ENCODE assay signal across 20 mouse cellular contexts in the genomic region with DNA sequence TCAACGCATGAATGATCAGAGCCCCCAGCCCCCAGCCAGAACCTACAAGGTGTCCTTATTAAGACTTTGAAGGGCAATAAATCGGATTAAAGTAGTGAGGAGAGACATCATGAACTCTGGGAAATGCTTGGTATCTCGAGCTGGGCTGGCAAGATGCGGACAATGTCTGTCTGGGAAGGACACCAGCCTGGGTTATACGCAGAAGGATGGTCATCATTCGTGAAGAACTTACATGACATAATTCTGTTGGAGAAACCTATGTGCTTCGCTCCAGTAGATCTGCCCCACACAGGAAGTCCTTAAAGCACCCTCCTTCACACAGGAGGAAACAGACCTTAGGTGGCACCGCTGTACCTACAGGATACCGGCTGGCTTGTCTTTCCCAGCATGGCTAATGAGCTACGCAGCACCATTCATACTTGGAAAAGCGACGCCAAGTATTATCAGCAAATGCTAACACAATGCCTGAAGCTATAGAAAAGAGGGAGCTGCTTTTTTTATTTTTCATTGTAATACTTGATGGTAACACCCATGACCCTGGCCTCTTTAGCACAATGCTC.
DNase-seq lines count a peak whose midpoint lies in the region; ATAC-seq and TF ChIP-seq lines count a peak whose summit lies in the region.
"Had no signal": no experiment of that assay in that cellular context is flagged by ENCODE, and none has a peak within 500 bp of the region (broad histone marks: within the 10 kb centered on the region; RNA-seq: fewer than 3 reads in every experiment).

No protein-coding gene starts in this region.

- TF ChIP-seq RAD21 in CH12.LX (IDR thresholded peaks at IDR 0.05; ENCODE audit: low read depth, low read length): no peak

- no peak for TF ChIP-seq POLR2A in CH12.LX (IDR thresholded peaks at IDR 0.05; ENCODE audit: low read depth, low read length)
- TF ChIP-seq POLR2A in olfactory bulb, adult 2 months (IDR thresholded peaks at IDR 0.05; ENCODE audit: insufficient read depth, low read depth, low read length): no peak

- TF ChIP-seq EP300 in CH12.LX (IDR thresholded peaks at IDR 0.05; ENCODE audit: low read length): no peak

- H3K27me3 ChIP-seq in heart, embryonic 10.5 days (ENCODE audit: insufficient read depth, poor library complexity, severe bottlenecking): no peaks in the 10 kb centered on the region
- H3K27me3 ChIP-seq in heart, embryonic 11.5 days (ENCODE audit: control insufficient read depth, insufficient read depth, low read length): no peaks in the 10 kb centered on the region
- H3K27me3 ChIP-seq in kidney, embryonic 15.5 days: no peaks in the 10 kb centered on the region
- no peaks in the 10 kb centered on the region for H3K27me3 ChIP-seq in CH12.LX (replicated peaks)
- H3K27me3 ChIP-seq: limb, embryonic 13.5 days; liver, embryonic 13.5 days; lung, embryonic 15.5 days; megakaryocyte, embryonic 14.5 days had no signal

- no peak overlapping the region for H3K4me3 ChIP-seq in heart, embryonic 10.5 days
- no peak overlapping the region for H3K4me3 ChIP-seq in heart, embryonic 11.5 days (ENCODE audit: low read depth, low read length)
- no peak overlapping the region for H3K4me3 ChIP-seq in kidney, embryonic 15.5 days (replicated peaks)
- H3K4me3 ChIP-seq in CH12.LX (replicated peaks in 1 of 3; ENCODE audit: low read depth in 2 of 3, low read length in 2 of 3, poor library complexity in 1 of 3): no peak overlapping the region
- H3K4me3 ChIP-seq in olfactory bulb, adult 2 months (ENCODE audit: insufficient read depth, low read depth, low read length): no peak overlapping the region
- H3K4me3 ChIP-seq: limb, embryonic 13.5 days; liver, embryonic 13.5 days; lung, embryonic 15.5 days; megakaryocyte, embryonic 14.5 days had no signal

- in situ Hi-C loops in CH12.LX (cut with MboI; ENCODE audit: low pct_ligation_motif_present, low pct_unique_long_range_greater_than_20kb, low sequenced_read_pairs): no loop called here

- WGBS in heart, embryonic 10.5 days: 82% methylated on average over 12 of the region's 12 CpGs
- WGBS in heart, embryonic 11.5 days (ENCODE audit: insufficient replicate concordance): 77% methylated on average over 12 of the region's 12 CpGs
- WGBS in kidney, embryonic 15.5 days: 61% methylated on average over 12 of the region's 12 CpGs
- 82% methylated on average over 12 of the region's 12 CpGs for WGBS in olfactory bulb, adult 2 months

- H3K9ac ChIP-seq in heart, embryonic 11.5 days (ENCODE audit: low read depth, low read length): no peak overlapping the region
- no peak overlapping the region for H3K9ac ChIP-seq in kidney, embryonic 15.5 days
- H3K9ac ChIP-seq in CH12.LX (ENCODE audit: insufficient read depth, low read depth): peak overlapping the region; percentile 31; the same call in 1 of the 2 replicates
- H3K9ac ChIP-seq: forebrain, postnatal 0 days; limb, embryonic 13.5 days; liver, embryonic 13.5 days; lung, embryonic 15.5 days had no signal

- peak overlapping the region; percentile 16; the same call in 1 of the 2 replicates for H3K27ac ChIP-seq in heart, embryonic 10.5 days
- no peak overlapping the region for H3K27ac ChIP-seq in heart, embryonic 11.5 days (ENCODE audit: low read depth, low read length)
- 0 out of 2 replicates have a peak overlapping the region, but pooled peaks have one; percentile 25 for H3K27ac ChIP-seq in kidney, embryonic 15.5 days
- H3K27ac ChIP-seq in CH12.LX (ENCODE audit: insufficient read depth, low read depth): peak overlapping the region; percentile 9; the same call in 1 of the 2 replicates
- H3K27ac ChIP-seq in olfactory bulb, adult 2 months (ENCODE audit: insufficient read depth, low read depth, low read length): peak overlapping the region; percentile 5; the same call in 1 of the 2 replicates
- H3K27ac ChIP-seq: limb, embryonic 13.5 days; liver, embryonic 13.5 days had no signal

- ATAC-seq in heart, embryonic 11.5 days (replicated peaks; ENCODE audit: insufficient number of reproducible peaks, low FRiP score, low TSS enrichment): no peak
- no peak for ATAC-seq in kidney, embryonic 15.5 days (replicated peaks; ENCODE audit: low FRiP score)
- ATAC-seq: forebrain, postnatal 0 days had no signal

- peaks cover 58% of the 10 kb centered on the region for H3K4me1 ChIP-seq in heart, embryonic 10.5 days
- peaks cover 31% of the 10 kb centered on the region for H3K4me1 ChIP-seq in heart, embryonic 11.5 days (ENCODE audit: control insufficient read depth, insufficient read depth, low read length)
- H3K4me1 ChIP-seq in kidney, embryonic 15.5 days: peaks cover 57% of the 10 kb centered on the region
- peaks cover 19 to 67% of the 10 kb centered on the region in 2 experiments for H3K4me1 ChIP-seq in CH12.LX (ENCODE audit: control insufficient read depth in 1 of 2, insufficient read depth in 2 of 2)
- peaks cover 18% of the 10 kb centered on the region for H3K4me1 ChIP-seq in olfactory bulb, adult 2 months (ENCODE audit: control insufficient read depth, insufficient read depth, low read length)

- peak; percentile 62 for DNase-seq in heart, embryonic 10.5 days (ENCODE audit: low spot score)
- DNase-seq in kidney, adult 18-20 months: no peak
- no peak for DNase-seq in CH12.LX (ENCODE audit: extremely low read depth)
- DNase-seq in yolk sac, embryonic 10.5 days (ENCODE audit: low spot score): no peak
- DNase-seq: cerebellum, adult 11-12 months; cerebellum, postnatal 10 days; forebrain, postnatal 0 days; gastrocnemius, postnatal 36 days; kidney, adult 8-10 months; kidney, postnatal 14 days; layer of hippocampus, postnatal 36 days; liver, embryonic 13.5 days; lung, postnatal 36 days had no signal

- H3K79me2 ChIP-seq in CH12.LX (replicated peaks; ENCODE audit: control insufficient read depth, extremely low read depth, insufficient read depth, poor library complexity, severe bottlenecking): peaks cover 50% of the 10 kb centered on the region

- dilution Hi-C loops in CH12.LX (cut with MboI; ENCODE audit: extremely low pct_ligation_motif_present, extremely low pct_unique_long_range_greater_than_20kb, low sequenced_read_pairs): no loop called here

- H3K4me2 ChIP-seq in heart, embryonic 11.5 days: no peak overlapping the region
- H3K4me2 ChIP-seq in kidney, embryonic 15.5 days: no peak overlapping the region
- H3K4me2 ChIP-seq in CH12.LX (ENCODE audit: insufficient read depth, low read depth, poor library complexity, severe bottlenecking): peak overlapping the region; percentile 33
- H3K4me2 ChIP-seq: limb, embryonic 13.5 days; liver, embryonic 13.5 days; lung, embryonic 15.5 days had no signal

- no peak for TF ChIP-seq CTCF in CH12.LX (conservative IDR thresholded peaks at IDR 0.05 in 1 of 2, IDR thresholded peaks at IDR 0.05 in 1 of 2; ENCODE audit: low read depth in 2 of 2, low read length in 2 of 2)
- TF ChIP-seq CTCF in olfactory bulb, adult 2 months (IDR thresholded peaks at IDR 0.05; ENCODE audit: insufficient read depth, low read depth, low read length): no peak

- no peaks in the 10 kb centered on the region for H3K36me3 ChIP-seq in heart, embryonic 10.5 days
- H3K36me3 ChIP-seq in heart, embryonic 11.5 days (ENCODE audit: control insufficient read depth, insufficient read depth, low read length): no peaks in the 10 kb centered on the region; the same call in 1 of the 2 replicates
- no peaks in the 10 kb centered on the region for H3K36me3 ChIP-seq in kidney, embryonic 15.5 days
- H3K36me3 ChIP-seq in CH12.LX (replicated peaks in 1 of 2; ENCODE audit: control insufficient read depth in 1 of 2, insufficient read depth in 1 of 2, low read length in 1 of 2): no peaks in the 10 kb centered on the region
- H3K36me3 ChIP-seq: G1E; limb, embryonic 13.5 days; liver, embryonic 13.5 days; lung, embryonic 15.5 days had no signal

- H3K9me3 ChIP-seq in heart, embryonic 10.5 days: no peaks in the 10 kb centered on the region
- no peaks in the 10 kb centered on the region for H3K9me3 ChIP-seq in heart, embryonic 11.5 days (replicated peaks; ENCODE audit: control insufficient read depth, low read length)
- H3K9me3 ChIP-seq in kidney, embryonic 15.5 days (replicated peaks): no peaks in the 10 kb centered on the region
- no peaks in the 10 kb centered on the region for H3K9me3 ChIP-seq in CH12.LX (replicated peaks; ENCODE audit: low read length)
- H3K9me3 ChIP-seq: G1E; limb, embryonic 13.5 days; liver, embryonic 13.5 days; lung, embryonic 15.5 days; megakaryocyte, embryonic 14.5 days had no signal

TF ChIP-seq in CH12.LX, 34 proteins besides CTCF, POLR2A, EP300 and RAD21:
- TF ChIP-seq MAX (IDR thresholded peaks at IDR 0.05; ENCODE audit: low read length) (no peak), MXI1 (IDR thresholded peaks at IDR 0.05; ENCODE audit: low read depth, low read length) (0 out of 2 replicates have a peak, but pooled peaks have one; percentile 36)
